Mouse (Mus musculus) C2C12 (cell line): Measurements from ENCODE around the gene Gnb3.

Experiments
- CTCF ChIP-seq: IDR thresholded peaks from one replicate; pipeline ENCODE4 v1.5.1; 2011; ENCODE audit not compliant: control insufficient read depth, insufficient read depth, insufficient read length
- USF1 ChIP-seq: IDR thresholded peaks from one replicate; pipeline ENCODE4 v1.6.1; 2011; ENCODE audit warnings: low read depth, mild to moderate bottlenecking, control low read depth, moderate library complexity

DNA sequence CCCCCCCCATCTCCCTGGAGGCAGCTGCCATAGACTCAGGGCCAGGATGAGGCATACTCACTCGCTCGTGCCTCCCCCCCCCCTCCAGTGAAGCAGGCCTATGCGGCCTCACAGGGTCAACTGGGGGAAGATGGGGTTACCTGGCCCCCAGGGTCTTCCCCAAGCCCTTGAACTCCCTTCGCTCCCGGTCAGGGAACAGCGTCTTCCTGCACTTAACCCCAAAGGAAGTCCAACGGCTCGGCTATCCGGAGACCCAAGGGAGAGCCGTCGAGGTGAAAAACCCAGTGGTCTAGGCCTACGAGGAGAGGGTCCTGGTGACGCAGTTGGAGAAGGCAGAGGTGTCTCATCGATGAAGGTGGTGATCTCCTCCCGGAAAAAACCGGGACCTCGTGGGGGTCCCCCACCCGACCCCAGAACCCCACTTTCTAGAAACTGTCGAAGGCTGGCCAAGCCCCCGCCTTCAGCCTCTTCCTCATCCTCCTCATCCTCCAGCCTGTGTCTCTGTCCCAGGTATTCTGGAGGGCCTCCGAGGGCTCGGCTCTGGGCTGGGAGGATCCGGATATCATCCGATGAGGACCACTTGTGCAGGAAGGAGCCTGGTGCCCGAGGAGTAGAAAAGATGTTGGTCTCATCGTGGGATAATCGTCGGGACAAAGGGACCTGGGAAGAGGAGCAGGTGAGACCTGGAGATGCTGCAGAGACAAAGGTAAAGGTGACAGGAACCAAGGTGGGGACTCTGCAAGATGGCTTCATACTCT is 18.7 kb upstream of the Gnb3 start:
- TF ChIP-seq CTCF (no peak), USF1 (no peak)
